Mouse (Mus musculus) heart, adult 2 months (tissue): Measurements from ENCODE around the gene Rrp7a. TPM values are rescaled to one million over a fixed set of nuclear protein-coding genes. Genes with fewer than 3 reads are reported as not detected.

Source experiments
- DNase-seq, 2 experiments: peaks; one replicate each; pipeline ENCODE4 v3.0.0; 2021
- H3K27ac ChIP-seq: fragments of 200-600 bp; 2 replicates; pipeline ENCODE4 v1.8.1; 2022
- H3K27me3 ChIP-seq: fragments of 200-500 bp; 2 replicates; pipeline ENCODE4 v1.6.1; 2012; ENCODE audit warnings: mild to moderate bottlenecking, low read length, inconsistent platforms, mixed read lengths; ENCODE audit not compliant: control insufficient read depth, insufficient read depth
- H3K36me3 ChIP-seq: fragments of 200-500 bp; 2 replicates; pipeline ENCODE4 v1.6.1; 2012; ENCODE audit warnings: low read length, inconsistent platforms; ENCODE audit not compliant: control insufficient read depth, insufficient read depth
- H3K4me1 ChIP-seq: fragments of 200-500 bp; 2 replicates; pipeline ENCODE4 v1.6.1; 2011; ENCODE audit warnings: low read length; ENCODE audit not compliant: control insufficient read depth, insufficient read depth
- H3K4me3 ChIP-seq: fragments of 200-600 bp; 2 replicates; pipeline ENCODE4 v1.8.1; 2022
- H3K79me2 ChIP-seq: fragments of 200-500 bp; replicated peaks from 2 replicates; pipeline ENCODE4 v1.6.1; 2012; ENCODE audit warnings: mild to moderate bottlenecking, inconsistent platforms, low read length, moderate library complexity, mixed read lengths; ENCODE audit not compliant: control insufficient read depth, insufficient read depth
- H3K9ac ChIP-seq: fragments of 200-500 bp; 2 replicates; pipeline ENCODE4 v1.6.1; 2012; ENCODE audit warnings: low read depth, mild to moderate bottlenecking, control low read depth, inconsistent platforms, low read length, mixed read lengths
- CTCF ChIP-seq: fragments of 200-600 bp; IDR thresholded peaks from 2 replicates; pipeline ENCODE4 v1.8.1; 2022; ENCODE audit warnings: antibody characterized with exemption, mild to moderate bottlenecking, moderate library complexity
- EP300 ChIP-seq: fragments of 200-500 bp; IDR thresholded peaks from 2 replicates; pipeline ENCODE4 v1.6.1; 2011; ENCODE audit warnings: low read depth, low read length, control low read depth; ENCODE audit not compliant: insufficient read depth
- POLR2A ChIP-seq: fragments of 200-500 bp; IDR thresholded peaks from 2 replicates; pipeline ENCODE4 v1.6.1; 2011; ENCODE audit warnings: mild to moderate bottlenecking, low read depth, low read length, control low read depth; ENCODE audit not compliant: insufficient read depth
- WGBS: fragments of 180-500 bp; shearing (Covaris S2); methylation state at CpG from one replicate; pipeline ENCODE4 v1.1.7; 2018; 5-methylcytosine and 5-hydroxymethylcytosine counted together
- intact Hi-C: fragments of 180-260 bp; cut with DNase I; formaldehyde crosslinking; loops from one replicate; pipeline ENCODE4 v1.15.1; 2025
- polyA plus RNA-seq: library from polyadenylated mRNA; depleted of rRNA; stranded (reverse); fragments of >200 nt; gene quantifications from 2 replicates; pipeline ENCODE4 v1.2.3, GENCODE M21; 2012
- total RNA-seq, 2 experiments: library from RNA; stranded (reverse); gene quantifications; 2 replicates each; pipeline ENCODE4 v1.2.3; 2021

The Rrp7a gene
- total and polyA plus RNA-seq, 3 experiments, result 39.9 to 62.0 (median 40.9) TPM

- no peak for DNase-seq
- Histone ChIP-seq H3K4me3 (no peak overlapping the region), H3K27me3 (no peaks in the 10 kb centered on the region), H3K36me3 (no peaks in the 10 kb centered on the region), H3K79me2 (no peaks in the 10 kb centered on the region), H3K4me1 (peaks cover 1% of the 10 kb centered on the region), H3K27ac (no peak overlapping the region), H3K9ac (no peak overlapping the region)
- intact Hi-C loops, result no loop called here
- no peak for TF ChIP-seq CTCF
- no peak for TF ChIP-seq POLR2A
- 80% methylated on average over 6 of the region's 6 CpGs for WGBS
Observed at GRCm38 (mm10) chr15:83115071-83115470, 7.5 kb downstream of the Rrp7a start.

- 87% methylated on average over 9 of the region's 9 CpGs for WGBS
- intact Hi-C loops, result no loop called here
Observed at GRCm38 (mm10) chr15:83114106-83114505, 8.5 kb downstream of the Rrp7a start.

GRCm38 (mm10) chr15:83112898-83113297 lies 9.7 kb downstream of the Rrp7a start:
- DNase-seq, result peak; percentile 70 to 82
- Histone ChIP-seq H3K9ac (no peak overlapping the region), H3K79me2 (no peaks in the 10 kb centered on the region), H3K36me3 (no peaks in the 10 kb centered on the region), H3K4me1 (peaks cover 1% of the 10 kb centered on the region), H3K27ac (no peak overlapping the region), H3K4me3 (no peak overlapping the region), H3K27me3 (no peaks in the 10 kb centered on the region)
- no peak for TF ChIP-seq POLR2A
- TF ChIP-seq CTCF, result peak; percentile 74
- 0 out of 2 replicates have a peak, but pooled peaks have one; percentile 10 for TF ChIP-seq EP300
- intact Hi-C loops, result loop anchor here (2.0 kb wide), 2 partner anchors 298 to 308 kb away; no protein-coding TSS in a partner anchor
- WGBS, result 10% methylated on average over 11 of the region's 11 CpGs

More at GRCm38 (mm10) chr15:83114106-83114505, 8.5 kb downstream of the Rrp7a start:
- TF ChIP-seq EP300, result no peak
- TF ChIP-seq CTCF, result no peak
- no peak for TF ChIP-seq POLR2A
- Histone ChIP-seq H3K4me1 (peaks cover 1% of the 10 kb centered on the region), H3K36me3 (no peaks in the 10 kb centered on the region), H3K27me3 (no peaks in the 10 kb centered on the region), H3K79me2 (no peaks in the 10 kb centered on the region), H3K4me3 (no peak overlapping the region), H3K9ac (no peak overlapping the region), H3K27ac (no peak overlapping the region)
- no peak for DNase-seq

- H3K27ac ChIP-seq, result no peak overlapping the region
- no peak overlapping the region for H3K9ac ChIP-seq
- H3K27me3 ChIP-seq, result no peaks in the 10 kb centered on the region
- WGBS, result 81% methylated on average over 7 of the region's 7 CpGs
- no peaks in the 10 kb centered on the region for H3K79me2 ChIP-seq
- peaks cover 1% of the 10 kb centered on the region for H3K4me1 ChIP-seq
- no peaks in the 10 kb centered on the region for H3K36me3 ChIP-seq
- no peak for DNase-seq
- H3K4me3 ChIP-seq, result no peak overlapping the region
- intact Hi-C loops, result loop anchor here (2.0 kb wide), 2 partner anchors 297 to 307 kb away; no protein-coding TSS in a partner anchor
- TF ChIP-seq POLR2A (no peak), CTCF (no peak), EP300 (no peak)
Observed at GRCm38 (mm10) chr15:83111874-83112273, 10.7 kb downstream of the Rrp7a start.

- H3K4me1 ChIP-seq, result peaks cover 1% of the 10 kb centered on the region
- no peaks in the 10 kb centered on the region for H3K27me3 ChIP-seq
- H3K36me3 ChIP-seq, result no peaks in the 10 kb centered on the region
- no peak for DNase-seq
- TF ChIP-seq CTCF (no peak), POLR2A (no peak), EP300 (no peak)
- no peaks in the 10 kb centered on the region for H3K79me2 ChIP-seq
- H3K9ac ChIP-seq, result no peak overlapping the region
- intact Hi-C loops, result no loop called here
- H3K27ac ChIP-seq, result no peak overlapping the region
- no peak overlapping the region for H3K4me3 ChIP-seq
- 69% methylated on average over 6 of the region's 6 CpGs for WGBS
Observed at GRCm38 (mm10) chr15:83111290-83111689, 11.3 kb downstream of the Rrp7a start.

- Histone ChIP-seq H3K9ac (no peak overlapping the region), H3K27me3 (no peaks in the 10 kb centered on the region), H3K36me3 (no peaks in the 10 kb centered on the region), H3K27ac (no peak overlapping the region), H3K4me3 (no peak overlapping the region), H3K79me2 (no peaks in the 10 kb centered on the region), H3K4me1 (peaks cover 1% of the 10 kb centered on the region)
- TF ChIP-seq CTCF (no peak), POLR2A (no peak), EP300 (no peak)
- WGBS, result 81% methylated on average over 6 of the region's 6 CpGs
- DNase-seq, result no peak
- intact Hi-C loops, result no loop called here
Observed at GRCm38 (mm10) chr15:83107814-83108213, 14.8 kb downstream of the Rrp7a start.
